Mouse (Mus musculus): ENCODE measurements around the gene Prkaca. TPM values are rescaled to one million over a fixed set of nuclear protein-coding genes. Genes with fewer than 3 reads are reported as not detected.
A peak's percentile ranks its signal among the peaks of the same experiment; 100 is the strongest.

The Prkaca gene
- polyA plus RNA-seq, 1 experiment, result 57.8 TPM

DNA sequence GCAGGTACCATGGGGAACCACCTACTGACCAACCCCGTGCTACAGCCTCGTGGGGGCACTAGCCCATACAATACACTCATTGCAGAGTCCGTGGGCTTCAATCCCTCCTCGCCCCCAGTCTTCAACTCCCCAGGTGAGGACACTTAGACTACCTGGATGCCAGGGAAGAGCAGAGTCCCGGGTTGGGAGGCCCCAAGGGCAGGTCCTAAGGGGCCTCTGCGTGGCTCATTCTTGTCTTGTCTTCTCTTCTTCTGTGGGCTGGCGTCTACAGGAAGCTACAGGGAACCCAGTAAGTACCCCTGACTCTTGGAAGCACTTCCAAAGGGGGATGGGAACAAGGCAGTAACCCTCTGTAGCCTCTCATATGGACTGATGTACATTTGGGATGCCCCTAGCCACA lies 35.1 kb upstream of the Prkaca start:
- Histone ChIP-seq H3K27me3 (ENCODE audit: control insufficient read depth, insufficient read depth, low read length) (no peaks in the 10 kb centered on the region), H3K4me3 (ENCODE audit: control insufficient read depth, insufficient read depth, low read length) (no peak overlapping the region), H3K4me1 (replicated peaks; ENCODE audit: control insufficient read depth, insufficient read depth, low read length) (no peaks in the 10 kb centered on the region), H3K27ac (ENCODE audit: control insufficient read depth, insufficient read depth, low read length) (no peak overlapping the region), H3K36me3 (ENCODE audit: control insufficient read depth, insufficient read depth, low read length) (peaks cover 22% of the 10 kb centered on the region)
- TF ChIP-seq POLR2A (IDR thresholded peaks at IDR 0.05; ENCODE audit: control insufficient read depth, extremely low read depth, insufficient read depth, low read length, poor library complexity), result no peak
- TF ChIP-seq CTCF (IDR thresholded peaks at IDR 0.05; ENCODE audit: borderline replicate concordance, control insufficient read depth, extremely low read depth, insufficient read depth, low read length, poor library complexity), result no peak
- DNase-seq, result no peak
- WGBS, result 96% methylated on average over 7 of the region's 7 CpGs

DNA sequence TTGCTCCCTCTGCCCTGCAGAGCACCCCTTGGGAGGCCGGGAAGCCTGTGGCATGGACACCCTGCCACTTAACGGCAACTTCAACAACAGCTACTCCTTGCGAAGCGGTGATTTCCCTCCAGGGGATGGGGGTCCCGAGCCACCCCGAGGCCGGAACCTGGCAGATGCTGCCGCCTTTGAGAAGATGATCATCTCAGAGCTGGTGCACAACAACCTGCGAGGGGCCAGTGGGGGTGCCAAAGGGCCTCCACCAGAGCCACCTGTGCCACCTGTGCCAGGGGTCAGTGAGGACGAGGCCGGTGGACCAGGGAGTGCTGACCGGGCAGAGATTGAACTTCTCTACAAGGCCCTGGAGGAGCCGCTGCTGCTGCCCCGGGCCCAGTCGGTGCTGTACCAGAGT lies 34.5 kb upstream of the Prkaca start:
- no peak for TF ChIP-seq CTCF (IDR thresholded peaks at IDR 0.05; ENCODE audit: borderline replicate concordance, control insufficient read depth, extremely low read depth, insufficient read depth, low read length, poor library complexity)
- TF ChIP-seq POLR2A (IDR thresholded peaks at IDR 0.05; ENCODE audit: control insufficient read depth, extremely low read depth, insufficient read depth, low read length, poor library complexity), result no peak
- no peak for DNase-seq
- Histone ChIP-seq H3K36me3 (ENCODE audit: control insufficient read depth, insufficient read depth, low read length) (peaks cover 15% of the 10 kb centered on the region), H3K27me3 (ENCODE audit: control insufficient read depth, insufficient read depth, low read length) (no peaks in the 10 kb centered on the region), H3K4me1 (replicated peaks; ENCODE audit: control insufficient read depth, insufficient read depth, low read length) (no peaks in the 10 kb centered on the region), H3K4me3 (ENCODE audit: control insufficient read depth, insufficient read depth, low read length) (no peak overlapping the region), H3K27ac (ENCODE audit: control insufficient read depth, insufficient read depth, low read length) (no peak overlapping the region)
- 98% methylated on average over 15 of the region's 15 CpGs for WGBS

- 87% methylated on average over 6 of the region's 6 CpGs for WGBS
These were observed 31.6 kb upstream of the Prkaca start for GRCm38 (mm10) chr8:83941066-83941677.

GRCm38 (mm10) chr8:83942446-83942845 lies 30.3 kb upstream of the Prkaca start:
- TF ChIP-seq CTCF (IDR thresholded peaks at IDR 0.05; ENCODE audit: borderline replicate concordance, control insufficient read depth, extremely low read depth, insufficient read depth, low read length, poor library complexity), result no peak
- TF ChIP-seq POLR2A (IDR thresholded peaks at IDR 0.05; ENCODE audit: control insufficient read depth, extremely low read depth, insufficient read depth, low read length, poor library complexity), result no peak
- Histone ChIP-seq H3K36me3 (ENCODE audit: control insufficient read depth, insufficient read depth, low read length) (no peaks in the 10 kb centered on the region), H3K4me3 (ENCODE audit: control insufficient read depth, insufficient read depth, low read length) (no peak overlapping the region), H3K27me3 (ENCODE audit: control insufficient read depth, insufficient read depth, low read length) (no peaks in the 10 kb centered on the region), H3K27ac (ENCODE audit: control insufficient read depth, insufficient read depth, low read length) (no peak overlapping the region), H3K4me1 (replicated peaks; ENCODE audit: control insufficient read depth, insufficient read depth, low read length) (peaks cover 2% of the 10 kb centered on the region; the same call in 1 of the 2 replicates)
- WGBS, result 95% methylated on average over 1 of the region's 1 CpGs
- no peak for DNase-seq

More at GRCm38 (mm10) chr8:83941066-83941677, 31.6 kb upstream of the Prkaca start:
- TF ChIP-seq CTCF (IDR thresholded peaks at IDR 0.05; ENCODE audit: borderline replicate concordance, control insufficient read depth, extremely low read depth, insufficient read depth, low read length, poor library complexity), result no peak
- TF ChIP-seq POLR2A (IDR thresholded peaks at IDR 0.05; ENCODE audit: control insufficient read depth, extremely low read depth, insufficient read depth, low read length, poor library complexity), result no peak
- Histone ChIP-seq H3K27me3 (ENCODE audit: control insufficient read depth, insufficient read depth, low read length) (no peaks in the 10 kb centered on the region), H3K36me3 (ENCODE audit: control insufficient read depth, insufficient read depth, low read length) (no peaks in the 10 kb centered on the region), H3K4me3 (ENCODE audit: control insufficient read depth, insufficient read depth, low read length) (no peak overlapping the region), H3K27ac (ENCODE audit: control insufficient read depth, insufficient read depth, low read length) (no peak overlapping the region), H3K4me1 (replicated peaks; ENCODE audit: control insufficient read depth, insufficient read depth, low read length) (peaks cover 2% of the 10 kb centered on the region; the same call in 1 of the 2 replicates)
- no peak for DNase-seq

DNA sequence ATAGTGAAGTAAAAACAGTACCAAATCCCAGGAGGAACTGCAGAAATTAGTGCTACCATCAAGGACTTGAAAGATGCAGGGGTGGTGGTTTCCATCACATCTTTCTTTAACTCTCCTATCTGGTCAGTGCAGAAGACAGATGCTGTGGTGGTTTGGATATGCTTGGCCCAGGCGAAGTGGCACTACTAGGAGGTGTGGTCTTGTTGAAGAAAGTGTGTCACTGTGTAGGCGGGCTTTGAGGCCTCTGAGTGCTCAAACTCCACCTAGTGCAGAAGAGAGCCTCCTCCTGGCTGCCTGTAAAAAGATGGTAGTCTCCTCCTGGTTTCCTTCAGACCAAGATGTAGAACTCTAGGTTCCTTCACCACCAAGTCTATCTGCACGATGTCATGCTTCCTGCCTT lies 27.3 kb upstream of the Prkaca start:
- Histone ChIP-seq H3K27ac (ENCODE audit: control insufficient read depth, insufficient read depth, low read length) (no peak overlapping the region), H3K4me3 (ENCODE audit: control insufficient read depth, insufficient read depth, low read length) (no peak overlapping the region), H3K27me3 (ENCODE audit: control insufficient read depth, insufficient read depth, low read length) (no peaks in the 10 kb centered on the region), H3K36me3 (ENCODE audit: control insufficient read depth, insufficient read depth, low read length) (no peaks in the 10 kb centered on the region), H3K4me1 (replicated peaks; ENCODE audit: control insufficient read depth, insufficient read depth, low read length) (peaks cover 2% of the 10 kb centered on the region; the same call in 1 of the 2 replicates)
- WGBS, result 65% methylated on average over 3 of the region's 3 CpGs
- no peak for DNase-seq
- no peak for TF ChIP-seq POLR2A (IDR thresholded peaks at IDR 0.05; ENCODE audit: control insufficient read depth, extremely low read depth, insufficient read depth, low read length, poor library complexity)

DNA sequence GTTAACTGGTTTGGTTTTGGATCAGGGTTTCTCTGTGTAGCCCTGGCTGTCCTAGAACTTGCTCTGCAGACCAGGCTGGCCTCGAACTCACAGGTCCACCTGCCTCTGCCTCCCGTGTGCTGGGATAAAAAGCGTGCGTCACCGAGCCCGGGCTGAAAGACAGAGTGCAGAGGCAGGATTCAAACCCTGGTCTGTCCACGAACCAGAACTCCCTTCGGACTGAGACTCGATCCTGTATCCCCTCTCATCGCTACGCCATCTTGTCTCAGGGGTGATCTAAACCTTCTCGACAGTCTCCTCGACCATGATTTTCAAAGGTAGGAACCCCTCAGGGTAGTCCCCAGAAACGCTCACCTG lies 18.1 kb upstream of the Prkaca start:
- no peak overlapping the region for H3K27ac ChIP-seq (ENCODE audit: control insufficient read depth, insufficient read depth, low read length)
- H3K36me3 ChIP-seq (ENCODE audit: control insufficient read depth, insufficient read depth, low read length), result no peaks in the 10 kb centered on the region
- WGBS, result 2% methylated on average over 14 of the region's 14 CpGs
- H3K27me3 ChIP-seq (ENCODE audit: control insufficient read depth, insufficient read depth, low read length), result no peaks in the 10 kb centered on the region
- H3K4me1 ChIP-seq (replicated peaks; ENCODE audit: control insufficient read depth, insufficient read depth, low read length), result peaks cover 13% of the 10 kb centered on the region
- TF ChIP-seq CTCF (IDR thresholded peaks at IDR 0.05; ENCODE audit: borderline replicate concordance, control insufficient read depth, extremely low read depth, insufficient read depth, low read length, poor library complexity), result no peak
- TF ChIP-seq POLR2A (IDR thresholded peaks at IDR 0.05; ENCODE audit: control insufficient read depth, extremely low read depth, insufficient read depth, low read length, poor library complexity), result no peak
- no peak for DNase-seq
- peak overlapping the region; percentile 73 for H3K4me3 ChIP-seq (ENCODE audit: control insufficient read depth, insufficient read depth, low read length)

Data from thymus, adult 2 months (tissue).